ENCODE assay signal across 8 mouse cellular contexts in the genomic region with DNA sequence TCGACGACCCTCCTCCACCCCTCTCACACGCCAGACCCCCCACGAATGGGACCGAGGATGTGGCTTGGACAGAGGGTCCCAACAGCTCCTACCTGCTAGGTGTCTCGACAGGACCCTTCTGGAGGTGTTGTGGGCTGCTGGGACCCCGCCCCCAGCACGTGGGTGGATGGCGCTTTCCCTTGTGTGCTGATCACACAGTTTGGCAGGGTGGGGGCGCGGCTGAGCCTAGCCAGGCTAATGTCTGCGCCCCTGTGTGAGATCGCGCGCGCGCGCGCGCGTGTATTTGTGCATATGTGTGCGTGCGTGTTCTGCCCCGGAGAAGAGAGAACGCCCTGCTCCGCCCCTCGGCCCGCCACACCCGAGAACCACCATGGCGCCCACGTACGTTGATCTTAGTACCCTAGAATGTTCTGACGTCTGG. TPM values are rescaled to one million over a fixed set of nuclear protein-coding genes. Genes with fewer than 3 reads are reported as not detected.
DNase-seq lines count a peak whose midpoint lies in the region; ATAC-seq and TF ChIP-seq lines count a peak whose summit lies in the region.

TSS of gene Syt5 (minus strand) at position 321 of the 421 bp plus-strand sequence.

- no peaks in the 10 kb centered on the region for H3K36me3 ChIP-seq in lung, postnatal 0 days (ENCODE audit: insufficient read depth, low read length)
- no peaks in the 10 kb centered on the region for H3K36me3 ChIP-seq in hindbrain, embryonic 10.5 days
- H3K36me3 ChIP-seq in neural tube, embryonic 15.5 days, result peaks cover 13% of the 10 kb centered on the region; the same call in 1 of the 2 replicates

- DNase-seq in lung, postnatal 0 days (ENCODE audit: low spot score), result no peak
- no peak for DNase-seq in lung, postnatal 4 days
- DNase-seq in cerebellum, postnatal 4 days (ENCODE audit: low spot score in 2 of 2), result peak; percentile 34 to 65
- peak; percentile 50 for DNase-seq in hindbrain, embryonic 10.5 days (ENCODE audit: low spot score)
- peak; percentile 76 for DNase-seq in left cerebral cortex, postnatal 4 days
- no peak for DNase-seq in kidney, adult 11 months

- 5% methylated on average over 30 of the region's 33 CpGs for whole genome bisulfite sequencing in lung, postnatal 0 days
- 9% methylated on average over 33 of the region's 33 CpGs for WGBS in hindbrain, embryonic 10.5 days
- 5% methylated on average over 33 of the region's 33 CpGs for WGBS in neural tube, embryonic 15.5 days

- H3K4me2 ChIP-seq in lung, postnatal 0 days (replicated peaks; ENCODE audit: low read depth, low read length), result peak within 1 kb of the TSS; percentile 59
- peak within 1 kb of the TSS; percentile 74 for H3K4me2 ChIP-seq in neural tube, embryonic 15.5 days

- intact Hi-C loops in left cerebral cortex, postnatal 4 days (cut with DNase I), result no loop called here

- H3K27ac ChIP-seq in lung, postnatal 0 days (ENCODE audit: low read length), result no peak within 1 kb of the TSS
- H3K27ac ChIP-seq in hindbrain, embryonic 10.5 days, result peak within 1 kb of the TSS; percentile 87
- H3K27ac ChIP-seq in neural tube, embryonic 15.5 days (replicated peaks), result peak within 1 kb of the TSS; percentile 95

- H3K9ac ChIP-seq in lung, postnatal 0 days (replicated peaks; ENCODE audit: low read depth), result no peak within 1 kb of the TSS
- peak within 1 kb of the TSS; percentile 62 for H3K9ac ChIP-seq in neural tube, embryonic 15.5 days (replicated peaks)

- H3K4me1 ChIP-seq in lung, postnatal 0 days (ENCODE audit: insufficient read depth, low read depth, low read length), result peaks cover 5% of the 10 kb centered on the region; the same call in 1 of the 2 replicates
- H3K4me1 ChIP-seq in hindbrain, embryonic 10.5 days (replicated peaks), result peaks cover 22% of the 10 kb centered on the region
- peaks cover 17% of the 10 kb centered on the region for H3K4me1 ChIP-seq in neural tube, embryonic 15.5 days

- H3K4me3 ChIP-seq in lung, postnatal 0 days (ENCODE audit: low read depth, low read length), result peak within 1 kb of the TSS; percentile 8; the same call in 1 of the 2 replicates
- H3K4me3 ChIP-seq in hindbrain, embryonic 10.5 days, result peak within 1 kb of the TSS; percentile 56
- peak within 1 kb of the TSS; percentile 60 for H3K4me3 ChIP-seq in neural tube, embryonic 15.5 days (replicated peaks)

- H3K9me3 ChIP-seq in lung, postnatal 0 days (ENCODE audit: low read length), result no peaks in the 10 kb centered on the region
- no peaks in the 10 kb centered on the region for H3K9me3 ChIP-seq in hindbrain, embryonic 10.5 days
- H3K9me3 ChIP-seq in neural tube, embryonic 15.5 days (replicated peaks), result no peaks in the 10 kb centered on the region

- ATAC-seq in lung, postnatal 0 days, result peak; percentile 38; the same call in 1 of the 2 replicates
- peak; percentile 90 for ATAC-seq in neural tube, embryonic 15.5 days (ENCODE audit: low FRiP score)
- ATAC-seq in activated CD4-positive, CD25-positive, alpha-beta regulatory T cell, adult 4 months, result no peak

- no peak for TF ChIP-seq CTCF in lung, postnatal 0 days (IDR thresholded peaks at IDR 0.05)

- H3K27me3 ChIP-seq in lung, postnatal 0 days (replicated peaks; ENCODE audit: insufficient read depth, low read length), result no peaks in the 10 kb centered on the region
- peaks cover 18% of the 10 kb centered on the region; the same call in 1 of the 2 replicates for H3K27me3 ChIP-seq in hindbrain, embryonic 10.5 days (ENCODE audit: insufficient read depth, poor library complexity, severe bottlenecking)
- H3K27me3 ChIP-seq in neural tube, embryonic 15.5 days (replicated peaks), result no peaks in the 10 kb centered on the region

- no peak for TF ChIP-seq EP300 in lung, postnatal 0 days (IDR thresholded peaks at IDR 0.05)

RNA-seq across cellular contexts. Expression of gene Syt5, which starts in this region (rescaled TPM):
- 7.1 and 8.1 TPM in 2 replicates for polyA plus RNA-seq in lung, postnatal 0 days (2015; fragmentation: Nextera tagmentation; extraction: Ambion mirVana)
- 5.0 and 15.2 TPM in 2 replicates for polyA plus RNA-seq in hindbrain, embryonic 10.5 days (2016; fragmentation: Nextera tagmentation; extraction: Ambion mirVana)
- 100 to 1,000 TPM; 205 to 208 TPM for total RNA-seq in left cerebral cortex, postnatal 4 days (2021)
- polyA plus RNA-seq in neural tube, embryonic 15.5 days (2015; fragmentation: Nextera tagmentation; extraction: Ambion mirVana), result 77.0 and 94.1 TPM in 2 replicates
- polyA plus RNA-seq in activated CD4-positive, CD25-positive, alpha-beta regulatory T cell, adult 4 months (2017; shearing (Covaris generic)), result not detected

Comparison
In these comparisons a context has a peak if more than half of its experiments do, and no peak if none do; other contexts are left out.
1. DNase-seq: peak in cerebellum, postnatal 4 days (2 of 2), hindbrain, embryonic 10.5 days (single experiment) and left cerebral cortex, postnatal 4 days (single experiment); none in lung, postnatal 0 days (single experiment), lung, postnatal 4 days (0 of 2) and kidney, adult 11 months (single experiment).
2. H3K4me3 ChIP-seq: peak in every context shown above with its lines; median percentile 60 in neural tube, embryonic 15.5 days; 56 in hindbrain, embryonic 10.5 days; 8 in lung, postnatal 0 days.